Mouse (Mus musculus) limb, embryonic 10.5 days (tissue): ENCODE results near the gene 9130409I23Rik. TPM values are rescaled to one million over a fixed set of nuclear protein-coding genes. Genes with fewer than 3 reads are reported as not detected.

Experiments used
- DNase-seq: peaks from one replicate; pipeline ENCODE4 v3.0.0-alpha.2; 2017; ENCODE audit warnings: low spot score
- H3K27ac ChIP-seq: fragments of 300-500 bp; sonication (generic); 2 replicates; pipeline ENCODE4 v1.5.1; 2016; ENCODE audit warnings: mild to moderate bottlenecking
- H3K27me3 ChIP-seq: fragments of 300-500 bp; sonication (generic); 2 replicates; pipeline ENCODE4 v1.6.1; 2016; ENCODE audit warnings: low read depth, mild to moderate bottlenecking; ENCODE audit not compliant: poor library complexity, severe bottlenecking
- H3K36me3 ChIP-seq: fragments of 300-500 bp; sonication (generic); 2 replicates; pipeline ENCODE4 v1.6.1; 2016; ENCODE audit warnings: mild to moderate bottlenecking, moderate library complexity
- H3K4me1 ChIP-seq: fragments of 300-500 bp; sonication (generic); 2 replicates; pipeline ENCODE4 v1.6.1; 2016
- H3K4me3 ChIP-seq: fragments of 300-500 bp; sonication (generic); 2 replicates; pipeline ENCODE4 v1.5.1; 2016; ENCODE audit warnings: mild to moderate bottlenecking, moderate library complexity
- H3K9me3 ChIP-seq: fragments of 300-500 bp; sonication (generic); replicated peaks from 2 replicates; pipeline ENCODE4 v1.6.1; 2016; ENCODE audit warnings: mild to moderate bottlenecking
- WGBS: fragments of 180-500 bp; shearing (Covaris S2); methylation state at CpG from one replicate; pipeline ENCODE4 v1.1.7; 2016; 5-methylcytosine and 5-hydroxymethylcytosine counted together
- polyA plus RNA-seq: library from polyadenylated mRNA; unstranded; fragments of >200 nt; fragmentation: Nextera tagmentation; extraction: Ambion mirVana; gene quantifications from 2 replicates; pipeline ENCODE4 v1.2.1, GENCODE M21; 2016

The 9130409I23Rik gene
- polyA plus RNA-seq, 1 experiment from 2014 or later = not detected

GRCm38 (mm10) chr1:181047520-181047919, 3.5 kb upstream of the 9130409I23Rik start:
- H3K27me3 ChIP-seq = no peaks in the 10 kb centered on the region
- no peak overlapping the region for H3K27ac ChIP-seq
- no peaks in the 10 kb centered on the region for H3K4me1 ChIP-seq
- H3K36me3 ChIP-seq = no peaks in the 10 kb centered on the region
- DNase-seq = no peak
- WGBS = 76% methylated on average over 1 of the region's 1 CpGs
- no peaks in the 10 kb centered on the region for H3K9me3 ChIP-seq
- no peak overlapping the region for H3K4me3 ChIP-seq

- DNase-seq = no peak
- H3K36me3 ChIP-seq = no peaks in the 10 kb centered on the region
- no peaks in the 10 kb centered on the region for H3K9me3 ChIP-seq
- H3K4me1 ChIP-seq = no peaks in the 10 kb centered on the region
- H3K27ac ChIP-seq = no peak overlapping the region
- no peak overlapping the region for H3K4me3 ChIP-seq
- no peaks in the 10 kb centered on the region for H3K27me3 ChIP-seq
Observed at GRCm38 (mm10) chr1:181049328-181049842, 1.7 kb upstream of the 9130409I23Rik start.

GRCm38 (mm10) chr1:181052898-181053297, 1.9 kb downstream of the 9130409I23Rik start:
- WGBS = 92% methylated on average over 4 of the region's 4 CpGs
- Histone ChIP-seq H3K27ac (no peak overlapping the region), H3K9me3 (no peaks in the 10 kb centered on the region), H3K4me1 (no peaks in the 10 kb centered on the region), H3K36me3 (no peaks in the 10 kb centered on the region), H3K27me3 (no peaks in the 10 kb centered on the region), H3K4me3 (no peak overlapping the region)
- no peak for DNase-seq

GRCm38 (mm10) chr1:181061784-181062485, 10.9 kb downstream of the 9130409I23Rik start:
- Histone ChIP-seq H3K36me3 (no peaks in the 10 kb centered on the region), H3K27ac (no peak overlapping the region), H3K27me3 (no peaks in the 10 kb centered on the region), H3K4me1 (no peaks in the 10 kb centered on the region), H3K4me3 (no peak overlapping the region), H3K9me3 (no peaks in the 10 kb centered on the region)
- DNase-seq = peak; percentile 30
- WGBS = 68% methylated on average over 3 of the region's 3 CpGs

- Histone ChIP-seq H3K27ac (no peak overlapping the region), H3K4me1 (no peaks in the 10 kb centered on the region), H3K27me3 (no peaks in the 10 kb centered on the region), H3K4me3 (no peak overlapping the region), H3K9me3 (no peaks in the 10 kb centered on the region), H3K36me3 (no peaks in the 10 kb centered on the region)
- WGBS = 82% methylated on average over 2 of the region's 2 CpGs
- DNase-seq = no peak
Observed at GRCm38 (mm10) chr1:181063991-181064390, 13.0 kb downstream of the 9130409I23Rik start.

GRCm38 (mm10) chr1:181064648-181065047, 13.6 kb downstream of the 9130409I23Rik start:
- H3K27me3 ChIP-seq = no peaks in the 10 kb centered on the region
- no peaks in the 10 kb centered on the region for H3K4me1 ChIP-seq
- no peaks in the 10 kb centered on the region for H3K36me3 ChIP-seq
- no peak overlapping the region for H3K4me3 ChIP-seq
- no peak overlapping the region for H3K27ac ChIP-seq
- no peaks in the 10 kb centered on the region for H3K9me3 ChIP-seq
- no peak for DNase-seq
- WGBS = 87% methylated on average over 6 of the region's 6 CpGs

- H3K27ac ChIP-seq = no peak overlapping the region
- H3K4me3 ChIP-seq = no peak overlapping the region
- H3K27me3 ChIP-seq = no peaks in the 10 kb centered on the region
- 69% methylated on average over 1 of the region's 1 CpGs for WGBS
- DNase-seq = no peak
- H3K36me3 ChIP-seq = no peaks in the 10 kb centered on the region
- no peaks in the 10 kb centered on the region for H3K9me3 ChIP-seq
- H3K4me1 ChIP-seq = no peaks in the 10 kb centered on the region
Observed at GRCm38 (mm10) chr1:181068344-181068743, 17.3 kb downstream of the 9130409I23Rik start.

GRCm38 (mm10) chr1:181069671-181070070, 18.6 kb downstream of the 9130409I23Rik start:
- no peaks in the 10 kb centered on the region for H3K4me1 ChIP-seq
- 70% methylated on average over 11 of the region's 11 CpGs for WGBS
- H3K27me3 ChIP-seq = no peaks in the 10 kb centered on the region
- no peak overlapping the region for H3K27ac ChIP-seq
- no peaks in the 10 kb centered on the region for H3K36me3 ChIP-seq
- H3K4me3 ChIP-seq = no peak overlapping the region
- DNase-seq = no peak
- H3K9me3 ChIP-seq = no peaks in the 10 kb centered on the region

GRCm38 (mm10) chr1:181073075-181073474, 22.0 kb downstream of the 9130409I23Rik start:
- no peaks in the 10 kb centered on the region for H3K9me3 ChIP-seq
- no peak for DNase-seq
- H3K4me1 ChIP-seq = no peaks in the 10 kb centered on the region
- H3K36me3 ChIP-seq = no peaks in the 10 kb centered on the region
- H3K27ac ChIP-seq = no peak overlapping the region
- H3K27me3 ChIP-seq = no peaks in the 10 kb centered on the region
- H3K4me3 ChIP-seq = no peak overlapping the region
- 48% methylated on average over 5 of the region's 5 CpGs for WGBS

GRCm38 (mm10) chr1:181084021-181084420, 33.0 kb downstream of the 9130409I23Rik start:
- H3K27ac ChIP-seq = no peak overlapping the region
- WGBS = 45% methylated on average over 2 of the region's 2 CpGs

GRCm38 (mm10) chr1:181090048-181090447, 39.0 kb downstream of the 9130409I23Rik start:
- 81% methylated on average over 12 of the region's 12 CpGs for WGBS

More at GRCm38 (mm10) chr1:181084021-181084420, 33.0 kb downstream of the 9130409I23Rik start:
- Histone ChIP-seq H3K4me3 (no peak overlapping the region), H3K36me3 (no peaks in the 10 kb centered on the region), H3K4me1 (no peaks in the 10 kb centered on the region), H3K27me3 (no peaks in the 10 kb centered on the region), H3K9me3 (no peaks in the 10 kb centered on the region)
- DNase-seq = peak; percentile 40

More at GRCm38 (mm10) chr1:181090048-181090447, 39.0 kb downstream of the 9130409I23Rik start:
- DNase-seq = no peak
- Histone ChIP-seq H3K4me1 (no peaks in the 10 kb centered on the region), H3K27me3 (no peaks in the 10 kb centered on the region), H3K27ac (no peak overlapping the region), H3K4me3 (no peak overlapping the region), H3K36me3 (peaks cover 45% of the 10 kb centered on the region), H3K9me3 (no peaks in the 10 kb centered on the region)
